Mouse (Mus musculus) cerebellum, adult 11 months (tissue): ENCODE results near the gene Mtmr3.
"Not testable (repeated sequence)": the region's sequence is repeated elsewhere in the genome, so short reads cannot be mapped to it uniquely, and the experiment has no call there.

Source experiments
- DNase-seq: peaks from one replicate; pipeline ENCODE4 v3.0.0; 2022

Gene Mtmr3

DNA sequence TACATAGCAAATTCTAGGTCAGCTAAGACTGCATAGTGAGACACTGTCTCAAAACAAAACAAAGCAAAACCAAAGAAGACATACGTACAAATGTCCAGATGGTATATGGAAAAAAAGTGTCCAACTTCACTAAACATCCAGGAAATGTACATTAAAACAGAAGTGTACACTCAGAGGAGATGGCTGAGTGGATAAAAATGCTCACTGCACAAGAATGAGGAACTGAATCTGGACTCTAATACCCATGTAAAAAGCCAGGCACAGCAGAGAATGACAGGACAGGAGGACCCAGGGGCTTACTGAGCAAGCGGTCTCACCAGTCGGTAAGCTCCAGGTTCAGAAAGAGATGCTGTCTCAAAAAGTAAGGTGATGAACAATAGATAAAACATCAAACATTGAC lies 5.3 kb upstream of the Mtmr3 start:
- DNase-seq: no peak

DNA sequence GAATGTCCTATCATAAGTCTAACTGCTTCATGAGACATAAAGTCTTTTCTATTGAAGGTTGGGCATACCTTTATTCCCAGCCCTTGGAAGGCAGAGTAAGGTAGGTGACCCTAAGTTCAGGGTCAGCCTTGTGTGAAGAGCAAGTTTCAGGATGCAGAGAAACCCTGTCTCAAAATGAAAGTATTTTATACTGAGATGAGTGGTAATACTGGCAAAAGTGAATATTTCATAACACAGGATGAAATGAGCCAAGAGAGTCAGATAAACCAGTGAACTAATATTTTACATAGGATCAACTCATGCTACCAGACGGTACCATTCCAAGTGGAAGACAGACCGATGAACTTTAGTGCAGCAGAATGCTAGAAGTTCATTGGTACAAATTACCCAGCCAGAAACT lies 3.7 kb upstream of the Mtmr3 start:
- no peak for DNase-seq

DNA sequence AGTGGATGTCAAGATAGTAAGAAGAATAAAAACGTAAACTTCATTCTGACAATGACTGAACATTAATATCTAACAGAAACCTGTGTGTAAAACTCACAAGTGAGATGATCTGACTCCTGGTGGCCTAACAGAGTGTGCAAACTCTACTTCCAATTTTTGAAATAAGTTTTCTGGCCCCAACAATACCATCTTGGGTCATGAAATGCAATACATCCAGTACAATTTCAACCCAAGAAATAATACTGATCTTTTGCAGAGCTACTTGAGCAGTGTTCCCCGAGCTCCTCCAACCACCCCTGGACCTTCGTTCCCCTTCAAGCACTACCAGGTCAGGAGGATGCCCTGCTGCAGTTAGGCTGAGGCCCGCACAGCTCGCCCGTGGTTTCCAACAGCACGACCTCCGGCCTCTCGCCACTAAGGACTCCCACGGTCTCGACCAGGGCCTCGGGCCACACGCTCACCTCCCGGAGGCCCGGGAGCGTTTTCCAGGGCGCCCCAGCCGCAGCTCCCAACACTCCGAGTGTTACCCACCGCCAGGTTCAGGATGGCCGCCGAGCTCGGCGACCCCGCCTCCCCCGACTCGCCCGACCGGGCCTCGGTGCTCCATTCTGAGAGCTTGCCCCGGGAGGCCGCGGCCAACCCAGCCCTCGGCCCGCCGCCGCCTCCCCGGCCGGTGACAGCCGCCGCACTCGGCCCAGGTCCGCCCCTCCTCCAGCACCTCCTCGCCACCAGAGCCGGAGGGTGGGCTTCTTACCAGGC lies 635 bp downstream of the Mtmr3 start:
- DNase-seq: peak; percentile 43

DNA sequence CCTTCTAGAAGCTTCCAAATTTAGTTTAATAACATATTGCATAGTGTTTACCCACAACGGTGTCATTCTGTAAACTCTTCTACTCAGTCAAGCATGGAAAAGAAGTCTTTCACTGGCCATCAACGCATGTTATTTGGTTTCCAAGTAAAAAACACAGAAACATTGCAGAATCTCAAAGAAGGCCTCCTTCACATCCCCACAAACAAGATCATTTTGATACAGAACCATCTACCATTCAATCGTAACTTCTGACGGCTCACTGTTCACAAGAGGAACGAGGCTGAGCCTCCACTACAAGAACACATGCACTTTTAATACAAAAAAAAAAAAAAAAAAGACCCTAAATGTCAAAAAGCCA lies 1.2 kb downstream of the Mtmr3 start:
- DNase-seq: no peak

DNA sequence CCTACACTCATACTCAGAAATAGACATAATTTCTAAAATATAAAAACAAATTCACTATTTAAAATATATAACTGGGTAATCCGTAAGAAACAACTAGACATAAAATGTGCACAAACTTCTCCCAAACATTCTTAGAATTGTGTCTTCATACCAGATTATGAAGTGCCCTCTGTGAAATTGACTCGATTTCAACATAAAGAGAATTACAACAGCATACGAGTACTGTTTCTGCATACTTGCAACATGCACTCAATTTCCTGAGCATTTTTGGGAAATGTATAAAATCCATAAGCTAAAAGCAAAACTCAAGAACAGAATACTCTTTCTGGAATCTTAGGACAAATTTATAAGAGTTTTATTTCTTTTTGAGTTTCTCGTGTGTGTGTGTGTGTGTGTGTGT lies 2.9 kb downstream of the Mtmr3 start:
- no peak for DNase-seq

DNA sequence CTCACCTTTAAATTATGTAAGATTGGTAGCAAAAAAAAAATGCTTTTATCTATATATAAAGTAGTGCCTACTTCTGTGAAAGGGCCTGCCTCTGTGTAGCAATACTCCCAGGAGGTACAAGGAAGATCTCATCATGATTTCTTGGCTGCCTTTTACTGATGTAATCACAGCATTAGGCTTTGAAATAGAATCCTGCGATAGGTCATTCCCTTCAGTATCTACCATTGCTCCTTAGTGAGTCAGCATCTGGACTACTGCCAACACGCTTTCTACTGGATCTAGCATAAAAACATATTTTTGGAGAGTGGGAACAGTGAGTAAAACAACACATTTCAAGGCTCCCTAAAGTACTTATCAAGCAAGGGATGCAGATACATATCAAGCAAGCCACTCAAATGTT lies 16.0 kb downstream of the Mtmr3 start:
- peak; percentile 19 for DNase-seq

DNA sequence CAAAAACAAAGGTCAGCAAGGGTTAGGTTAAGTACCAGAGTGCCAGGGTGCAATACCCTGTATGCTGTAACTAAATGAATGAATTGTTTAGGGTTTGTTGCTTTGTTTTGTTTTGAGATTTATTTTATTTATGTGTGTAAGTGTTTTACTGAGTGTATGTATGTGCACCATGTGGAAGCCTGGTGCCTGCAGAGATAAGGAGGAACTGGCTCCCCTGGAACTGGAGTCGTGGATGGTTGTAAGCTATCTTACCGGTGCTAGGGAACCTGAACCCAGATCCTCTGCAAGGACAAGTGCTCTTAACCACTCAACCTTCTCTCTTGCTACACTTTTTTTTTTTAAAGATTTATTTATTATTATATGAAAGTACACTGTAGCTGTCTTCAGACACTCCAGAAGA lies 17.6 kb downstream of the Mtmr3 start:
- DNase-seq: no peak

DNA sequence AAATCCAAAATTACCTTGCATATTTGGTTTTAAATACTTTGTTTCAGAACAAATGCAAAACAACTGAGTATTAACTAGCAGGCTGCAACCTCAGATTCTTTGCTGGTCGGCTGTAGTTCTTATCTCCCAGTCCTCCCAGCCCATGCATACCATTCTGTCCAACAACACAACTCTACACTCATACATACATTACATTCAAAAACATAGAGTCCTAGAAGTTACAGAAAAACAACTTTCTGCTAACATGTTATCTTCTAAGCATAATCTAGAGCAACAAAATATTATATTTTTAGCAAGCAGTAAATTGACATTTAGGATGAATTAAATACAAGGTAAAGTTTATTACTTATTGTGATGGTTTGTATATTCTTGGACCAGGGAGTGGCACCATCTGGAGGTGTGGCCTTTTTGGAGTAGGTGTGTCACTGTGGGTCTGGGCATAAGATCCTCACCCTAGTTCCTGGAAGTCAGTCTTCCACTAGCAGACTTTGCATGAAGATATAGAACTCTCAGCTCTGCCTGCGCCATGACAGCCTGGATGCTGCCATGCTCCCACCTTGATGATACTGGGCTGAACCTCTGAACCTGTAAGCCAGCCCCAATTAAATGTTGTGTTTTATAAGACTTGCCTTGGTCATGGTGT lies 18.5 kb downstream of the Mtmr3 start:
- not testable (repeated sequence) for DNase-seq

DNA sequence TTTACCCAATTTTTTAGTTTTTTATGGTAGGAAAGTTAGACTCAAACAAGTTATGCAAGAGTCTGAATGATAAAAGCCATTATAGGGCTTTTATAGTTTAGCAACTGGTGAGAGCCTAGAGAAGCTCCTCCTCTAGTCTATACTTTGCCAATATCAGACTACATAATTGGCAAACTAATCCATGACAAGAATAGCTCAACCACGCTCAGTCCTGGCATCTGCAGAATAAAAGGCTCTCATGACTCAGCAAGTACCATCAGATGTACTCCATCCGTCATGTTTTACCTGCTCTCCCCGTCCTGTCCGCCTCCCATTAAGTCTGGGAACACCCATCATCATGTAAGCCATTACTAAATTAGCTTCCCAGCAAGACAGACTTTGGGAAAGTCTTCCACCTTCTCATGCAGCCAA lies 23.2 kb downstream of the Mtmr3 start:
- no peak for DNase-seq

DNA sequence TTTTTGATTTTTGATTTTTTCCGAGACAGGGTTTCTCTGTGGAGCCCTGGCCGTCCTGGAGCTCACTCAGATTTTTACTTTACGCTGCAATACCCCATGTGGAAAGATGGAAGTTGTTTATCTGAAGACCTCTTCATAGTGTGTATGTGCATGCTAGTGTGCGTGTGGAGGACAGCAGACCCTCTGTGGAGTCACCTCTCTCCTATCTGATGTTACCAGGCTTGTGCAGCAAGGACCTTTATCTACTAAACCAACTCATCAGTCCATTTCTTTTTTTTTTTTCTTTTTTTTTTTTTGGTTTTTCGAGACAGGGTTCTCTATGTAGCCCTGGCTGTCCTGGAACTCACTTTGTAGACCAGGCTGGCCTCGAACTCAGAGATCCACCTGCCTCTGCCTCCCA lies 28.3 kb downstream of the Mtmr3 start:
- DNase-seq: no peak

DNA sequence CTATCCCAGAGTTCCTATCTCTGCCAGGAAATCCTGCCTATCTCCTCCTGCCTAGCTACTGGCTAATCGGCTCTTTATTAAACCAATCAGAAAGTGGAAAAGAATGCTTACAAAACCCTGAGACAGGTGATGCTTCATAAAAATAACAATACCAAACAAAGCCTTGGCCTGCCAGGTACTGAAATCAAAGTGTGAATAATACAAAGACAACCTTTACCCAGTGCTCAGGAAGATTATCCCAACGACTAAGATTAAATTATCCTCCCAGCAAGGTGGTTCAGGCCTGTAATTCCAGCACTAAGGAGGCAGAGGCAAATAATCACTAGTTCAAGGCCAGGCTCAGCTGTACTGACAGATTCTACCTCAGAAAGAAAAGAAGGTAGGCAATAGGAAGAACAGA lies 29.1 kb downstream of the Mtmr3 start:
- no peak for DNase-seq

DNA sequence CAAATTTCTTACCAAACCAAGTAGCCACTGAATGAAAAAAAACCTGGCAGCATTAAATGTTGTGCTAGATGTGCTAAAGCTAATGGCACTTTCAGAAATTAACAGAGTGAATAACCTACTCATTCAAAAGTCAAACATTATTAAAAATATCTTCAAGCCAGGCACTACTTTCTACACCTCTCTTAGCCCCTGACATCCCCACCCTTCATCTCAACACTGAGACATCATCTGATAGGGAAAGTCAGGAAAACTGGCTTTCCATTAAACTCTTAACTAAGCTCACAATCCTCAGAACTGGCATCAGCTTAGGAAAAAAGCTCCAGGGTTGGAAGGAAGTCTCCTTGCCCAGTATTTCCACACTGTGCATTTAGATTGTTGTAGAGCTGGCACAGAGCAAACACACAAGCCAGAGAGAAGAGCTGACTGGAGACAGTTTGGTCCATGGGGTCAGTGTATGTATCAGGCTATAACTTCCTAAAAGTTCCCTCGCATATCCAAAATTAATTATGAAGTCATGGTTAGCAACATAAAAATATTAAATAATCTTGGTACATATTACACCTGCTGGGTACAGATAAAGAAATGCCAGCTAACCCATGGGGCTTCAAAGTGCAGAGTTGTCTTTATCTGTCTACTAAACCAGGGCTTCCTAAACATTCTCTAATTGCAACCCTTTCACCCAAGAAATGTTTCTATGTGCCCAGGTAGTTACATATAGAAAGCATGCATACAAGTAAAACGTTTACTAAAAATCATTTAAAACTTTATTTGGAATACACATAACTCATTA lies 41.2 kb downstream of the Mtmr3 start:
- DNase-seq: no peak

DNA sequence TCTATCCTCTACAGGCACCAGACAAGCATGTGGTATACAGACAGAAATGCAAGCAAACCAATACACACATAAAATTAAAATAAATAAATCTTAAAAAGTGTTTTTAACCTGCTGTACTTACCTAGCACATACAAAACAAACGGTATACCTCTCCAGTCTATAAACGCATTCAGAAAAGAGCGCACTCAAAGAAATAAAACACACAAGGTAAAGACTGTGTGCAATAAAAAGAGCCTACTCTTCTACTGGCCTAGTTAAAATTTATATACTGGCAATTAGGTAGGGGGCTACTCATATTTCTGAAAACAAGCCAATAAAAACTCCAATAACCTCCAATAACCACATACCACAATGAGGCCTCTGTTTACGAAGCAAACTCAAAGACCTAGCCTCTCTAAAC lies 47.1 kb downstream of the Mtmr3 start:
- no peak for DNase-seq

DNA sequence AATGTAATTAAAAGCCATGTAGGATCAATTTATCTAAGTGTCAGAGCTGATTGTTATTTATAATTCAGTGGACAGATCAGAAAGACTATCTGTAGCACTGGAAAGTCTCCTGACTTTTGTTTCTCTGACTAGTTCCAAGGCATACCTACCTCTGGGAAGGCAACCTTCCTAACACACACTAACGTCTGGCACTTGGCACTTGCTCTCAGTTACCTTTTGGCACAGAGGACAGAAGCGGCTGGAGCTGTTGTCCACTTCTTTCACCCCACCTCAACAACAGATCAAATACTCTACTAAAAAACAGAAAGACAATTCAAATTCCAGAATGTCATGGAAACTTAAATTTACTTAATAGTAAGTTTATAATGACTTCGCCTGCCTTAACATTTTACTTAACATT lies 48.7 kb downstream of the Mtmr3 start:
- DNase-seq: no peak

DNA sequence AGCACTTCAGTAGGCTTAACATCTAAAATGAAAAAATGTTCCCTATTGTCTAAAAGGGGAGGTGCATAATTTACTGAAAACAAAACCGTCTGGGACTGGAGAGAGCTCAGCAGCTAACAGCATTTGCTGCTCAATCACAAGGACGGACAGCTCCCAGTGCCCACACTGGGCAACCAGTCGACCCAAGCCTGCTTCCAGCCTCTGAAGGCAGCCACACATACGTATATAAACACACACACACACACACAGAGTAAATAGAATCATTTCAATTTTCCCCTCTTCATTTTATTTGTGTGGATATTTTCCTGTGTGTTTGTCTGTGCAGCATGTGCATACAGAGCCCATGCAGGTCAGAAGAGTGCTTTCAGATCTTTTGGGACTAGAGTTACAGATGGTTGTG lies 49.3 kb downstream of the Mtmr3 start:
- no peak for DNase-seq

DNA sequence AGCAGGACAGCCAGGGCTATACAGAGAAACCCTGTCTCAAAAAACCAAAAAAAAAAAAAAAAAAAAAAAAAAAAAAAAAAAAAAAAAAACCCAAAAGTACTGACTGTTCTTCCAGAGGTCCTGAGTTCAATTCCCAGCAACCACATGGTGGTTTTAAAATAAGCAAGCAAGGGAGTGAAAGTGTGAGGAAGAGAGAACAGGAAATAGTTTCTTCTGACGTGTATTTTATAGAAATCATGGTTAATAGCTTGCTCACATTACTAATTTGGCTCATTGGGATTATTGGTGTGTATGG lies 50.1 kb downstream of the Mtmr3 start:
- not testable (repeated sequence) for DNase-seq

DNA sequence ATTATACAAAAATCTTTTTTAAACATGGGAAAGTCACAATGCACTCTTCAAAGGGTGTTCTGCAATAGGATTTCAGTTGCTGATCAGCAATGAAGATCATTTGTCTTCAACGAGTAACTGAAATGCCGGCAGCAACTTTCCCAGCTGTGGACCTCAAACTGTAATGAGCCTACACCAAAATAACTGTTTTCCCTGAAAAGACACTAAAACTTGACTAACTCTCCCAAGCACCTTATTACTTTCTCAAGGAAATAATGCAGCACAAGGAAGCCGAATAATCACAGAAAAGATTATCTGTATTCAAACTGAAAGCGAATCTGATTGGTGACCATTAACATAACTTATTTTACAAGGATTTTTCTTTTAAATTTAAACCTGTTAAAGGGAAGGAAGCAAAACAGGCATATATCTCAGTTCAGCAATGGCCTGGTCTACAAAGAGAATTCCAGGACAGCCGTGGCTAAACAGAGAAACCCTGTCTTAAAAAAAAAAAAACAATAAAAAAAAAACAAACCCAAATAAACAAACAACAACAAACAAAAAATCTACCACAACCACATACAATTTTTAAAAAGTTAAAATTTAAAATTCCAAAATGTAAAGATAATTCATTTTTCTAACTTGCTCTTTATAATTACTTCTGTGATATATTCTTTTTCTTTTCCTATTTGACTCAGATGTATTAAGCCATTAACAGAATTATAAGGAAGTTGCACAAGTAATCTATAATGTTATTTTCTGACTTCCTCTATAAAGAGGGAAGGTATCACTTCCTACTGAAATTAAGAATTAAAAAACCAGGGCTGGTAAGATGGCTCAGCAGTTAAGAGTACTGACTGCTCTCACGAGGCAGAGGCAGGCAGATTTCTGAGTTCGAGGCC lies 50.7 kb downstream of the Mtmr3 start:
- DNase-seq: no peak

DNA sequence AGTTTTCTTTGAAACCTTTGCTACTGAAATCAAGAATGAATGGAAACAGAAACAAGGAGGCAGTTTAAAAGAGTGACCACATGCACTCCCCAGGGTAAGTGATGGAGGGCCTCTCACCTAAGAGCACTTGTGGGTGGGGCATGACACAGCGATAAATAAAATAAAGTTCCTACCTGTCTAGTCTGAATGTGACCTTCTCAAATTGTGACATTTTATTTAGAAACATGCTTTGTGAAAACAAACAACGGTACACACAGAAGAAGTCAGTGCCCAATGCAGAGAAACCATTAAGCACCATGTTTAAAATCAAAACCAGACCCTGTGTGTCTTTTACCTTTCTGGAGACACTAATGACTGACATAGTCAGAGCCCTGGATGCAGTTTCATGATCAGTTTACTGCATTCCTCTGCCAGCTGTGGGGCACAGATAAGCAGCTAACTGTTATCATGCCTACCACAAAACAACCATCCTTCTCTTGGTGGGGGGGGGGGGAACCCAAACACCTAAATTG lies 51.6 kb downstream of the Mtmr3 start:
- no peak for DNase-seq

DNA sequence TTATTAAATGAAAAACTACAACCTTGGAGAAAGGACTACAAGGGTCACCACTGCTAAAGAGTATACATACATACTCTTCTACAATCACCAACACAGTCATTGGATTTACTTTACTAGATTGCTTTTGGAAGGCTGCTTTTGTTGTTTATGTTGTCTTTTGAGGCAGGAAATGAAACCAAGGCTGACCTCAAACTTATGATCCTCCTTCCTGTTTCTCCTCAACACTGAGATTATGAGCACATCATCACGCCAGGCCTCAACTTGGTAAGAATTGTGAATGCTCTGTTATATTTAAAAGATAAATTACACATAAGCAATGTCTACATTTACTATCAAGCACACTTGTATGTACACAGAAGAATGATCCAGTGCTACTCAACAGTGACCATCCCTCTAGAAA lies 58.0 kb downstream of the Mtmr3 start:
- no peak for DNase-seq

DNA sequence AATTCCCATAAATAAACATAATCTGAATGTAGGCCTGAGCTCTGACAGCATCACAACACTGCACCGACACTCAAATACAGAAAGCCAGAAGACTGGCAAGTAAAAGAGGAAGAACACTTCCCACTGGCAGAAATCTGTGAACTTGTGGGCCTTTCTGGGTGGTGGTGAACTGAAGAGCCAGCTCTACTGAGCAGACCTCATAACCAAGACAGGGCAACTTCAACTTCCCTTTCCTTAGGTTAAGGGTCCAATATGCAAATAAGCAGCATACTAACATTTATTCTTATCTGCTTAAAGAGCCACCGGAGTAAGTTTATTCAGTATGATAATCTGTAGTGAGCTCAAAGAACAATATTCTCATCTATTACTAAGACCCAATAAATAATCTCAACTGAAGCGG lies 67.5 kb downstream of the Mtmr3 start:
- DNase-seq: no peak

DNA sequence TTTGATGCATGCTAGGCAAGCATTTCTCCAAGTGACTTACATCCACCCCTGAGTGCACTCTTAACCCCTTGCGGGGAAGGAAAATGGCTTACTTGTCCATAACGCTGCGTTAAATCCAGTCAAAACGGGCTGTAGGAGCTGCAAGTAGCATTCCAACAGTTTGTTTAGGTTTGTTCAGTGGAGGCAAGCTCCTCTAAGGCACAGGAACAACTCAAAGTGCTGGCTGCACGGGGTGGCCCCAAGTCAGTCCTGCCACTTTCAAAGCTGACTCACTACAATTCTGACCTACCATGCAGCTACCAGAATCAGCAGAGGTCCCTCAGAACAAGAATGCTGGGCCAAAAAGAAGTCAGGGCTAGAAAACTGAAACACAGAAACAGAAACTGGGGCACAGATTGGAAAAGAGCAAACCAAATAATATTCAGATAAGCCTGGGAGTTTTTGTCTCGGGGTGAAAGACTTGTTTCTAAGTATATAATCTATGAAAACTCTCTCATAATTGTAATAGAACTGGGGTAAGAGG lies 72.5 kb downstream of the Mtmr3 start:
- no peak for DNase-seq

DNA sequence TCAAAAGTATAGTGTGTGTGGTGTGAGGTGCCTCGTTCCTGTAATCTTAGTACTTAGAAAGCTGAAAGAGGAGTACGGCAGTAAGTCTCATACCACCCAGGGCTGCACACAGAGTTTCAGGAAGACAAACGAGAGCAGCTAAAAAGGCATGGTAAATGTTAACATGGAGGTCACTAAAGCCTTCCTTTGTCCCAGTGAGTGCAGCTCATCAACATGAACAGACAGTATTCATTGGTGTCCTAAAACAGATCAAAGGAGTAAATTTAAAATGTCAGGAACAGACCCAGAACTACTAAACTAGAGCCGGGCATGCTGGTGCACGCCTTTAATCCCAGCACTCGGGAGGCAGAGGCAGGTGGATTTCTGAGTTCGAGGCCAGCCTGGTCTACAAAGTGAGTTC lies 75.7 kb downstream of the Mtmr3 start:
- DNase-seq: no peak

DNA sequence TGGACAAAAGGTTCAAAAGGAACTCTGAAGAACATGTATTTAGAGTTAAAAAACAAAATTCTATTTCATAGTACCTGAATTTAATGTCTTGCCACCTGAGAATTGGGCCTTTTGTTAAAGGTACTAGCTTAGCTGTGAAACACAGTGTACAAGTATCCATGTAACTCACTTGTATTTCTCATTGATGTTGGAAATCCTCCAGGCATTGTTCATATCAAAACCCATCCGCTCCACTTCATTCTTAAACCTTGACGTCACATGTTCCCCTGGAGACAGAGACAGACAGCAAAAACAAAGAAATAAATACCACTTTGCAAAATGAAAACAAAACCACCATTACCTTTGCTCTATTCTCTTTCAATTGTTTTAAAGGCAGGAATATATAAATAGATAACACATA lies 87.2 kb downstream of the Mtmr3 start:
- no peak for DNase-seq
